Mouse (Mus musculus) frontal cortex, adult 2 months (tissue): ENCODE measurements around the gene Rras. TPM values are rescaled to one million over a fixed set of nuclear protein-coding genes. Genes with fewer than 3 reads are reported as not detected.

Experiments used
- polyA plus RNA-seq: library from polyadenylated mRNA; depleted of rRNA; stranded (reverse); fragments of >200 nt; gene quantifications from 2 replicates; pipeline ENCODE4 v1.2.3, GENCODE M21; 2012; rRNA removed

Rras gene
- polyA plus RNA-seq, 1 experiment = 27.6 TPM

Other genes with a start within 250 kb of the Rras start
- gene Nup62, start 201.9 kb upstream of the Rras start, polyA plus RNA-seq = 29.1 and 29.3 TPM in 2 replicates
- 1.3 and 2.2 TPM in 2 replicates for gene Il4i1, start 201.6 kb upstream of the Rras start, polyA plus RNA-seq
- gene Atf5, start 201.3 kb upstream of the Rras start, polyA plus RNA-seq = 24.2 and 35.6 TPM in 2 replicates
- gene Akt1s1, start 169.0 kb upstream of the Rras start, polyA plus RNA-seq = 87.0 and 108 TPM in 2 replicates
- gene Tbc1d17, start 168.9 kb upstream of the Rras start, polyA plus RNA-seq = 84.3 and 106 TPM in 2 replicates
- gene Pnkp, start 160.8 kb upstream of the Rras start, polyA plus RNA-seq = 42.3 and 44.9 TPM in 2 replicates
- 408 and 469 TPM in 2 replicates for gene Ptov1, start 148.2 kb upstream of the Rras start, polyA plus RNA-seq
- gene Med25, start 125.2 kb upstream of the Rras start, polyA plus RNA-seq = 123 and 130 TPM in 2 replicates
- 30.4 and 32.4 TPM in 2 replicates for gene Fuz, start 121.9 kb upstream of the Rras start, polyA plus RNA-seq
- 216 and 254 TPM in 2 replicates for gene Ap2a1, start 88.5 kb upstream of the Rras start, polyA plus RNA-seq
- 1.4 TPM in 2 replicates for gene Tsks, start 74.8 kb upstream of the Rras start, polyA plus RNA-seq
- 151 TPM in 2 replicates for gene Cpt1c, start 43.1 kb upstream of the Rras start, polyA plus RNA-seq
- 217 and 232 TPM in 2 replicates for gene Prmt1, start 31.4 kb upstream of the Rras start, polyA plus RNA-seq
- gene Irf3, start 20.3 kb upstream of the Rras start, polyA plus RNA-seq = 88.4 and 88.6 TPM in 2 replicates
- 5.4 and 5.9 TPM in 2 replicates for gene Bcl2l12, start 19.2 kb upstream of the Rras start, polyA plus RNA-seq
- gene Scaf1, start 1.6 kb upstream of the Rras start, polyA plus RNA-seq = 126 and 127 TPM in 2 replicates
- 20.5 and 22.4 TPM in 2 replicates for gene Prr12, start 34.9 kb downstream of the Rras start, polyA plus RNA-seq
- 81.7 and 86.5 TPM in 2 replicates for gene Nosip, start 44.5 kb downstream of the Rras start, polyA plus RNA-seq
- gene Prrg2, start 44.7 kb downstream of the Rras start, polyA plus RNA-seq = 15.5 and 15.6 TPM in 2 replicates
- gene Rcn3, start 74.3 kb downstream of the Rras start, polyA plus RNA-seq = 13.4 and 16.9 TPM in 2 replicates
- gene Fcgrt, start 85.9 kb downstream of the Rras start, polyA plus RNA-seq = 34.0 and 34.2 TPM in 2 replicates
- gene Rps11, start 106.5 kb downstream of the Rras start, polyA plus RNA-seq = 383 and 419 TPM in 2 replicates
- 1,438 and 1,804 TPM in 2 replicates for gene Rpl13a, start 110.8 kb downstream of the Rras start, polyA plus RNA-seq
- gene Gm45713, start 118.3 kb downstream of the Rras start, polyA plus RNA-seq = 0.06 and 0.12 TPM in 2 replicates
- 25.2 and 29.6 TPM in 2 replicates for gene Flt3l, start 118.5 kb downstream of the Rras start, polyA plus RNA-seq
- 54.2 and 61.5 TPM in 2 replicates for gene Pih1d1, start 136.3 kb downstream of the Rras start, polyA plus RNA-seq
- gene Aldh16a1, start 136.6 kb downstream of the Rras start, polyA plus RNA-seq = 10.1 and 10.8 TPM in 2 replicates
- 858 and 911 TPM in 2 replicates for gene Slc17a7, start 146.0 kb downstream of the Rras start, polyA plus RNA-seq
- gene Gfy, start 161.6 kb downstream of the Rras start, polyA plus RNA-seq = 0.96 and 3.7 TPM in 2 replicates
- 0.90 and 1.4 TPM in 2 replicates for gene Pth2, start 163.0 kb downstream of the Rras start, polyA plus RNA-seq
- gene Ccdc155, start 186.9 kb downstream of the Rras start, polyA plus RNA-seq = 4.1 TPM in 2 replicates
- 29.5 and 29.9 TPM in 2 replicates for gene Dkkl1, start 194.2 kb downstream of the Rras start, polyA plus RNA-seq
- 6.0 and 9.6 TPM in 2 replicates for gene Tead2, start 197.8 kb downstream of the Rras start, polyA plus RNA-seq
- 10.3 and 11.2 TPM in 2 replicates for gene Cd37, start 221.2 kb downstream of the Rras start, polyA plus RNA-seq
- 1.1 and 1.2 TPM in 2 replicates for gene Slc6a16, start 223.1 kb downstream of the Rras start, polyA plus RNA-seq